Mouse (Mus musculus) retina, embryonic 14.5 days (tissue): ENCODE measurements at regions not wholly inside any gene's neighbourhood (a gene's known extent, or its start where the extent isn't known, plus 50 kb on each side); places are given as distances from the start of the nearest gene placed in this dataset.
A peak's percentile ranks its signal among the peaks of the same experiment; 100 is the strongest.

Source experiments
- DNase-seq: peaks from one replicate; pipeline ENCODE4 v3.0.0-alpha.2; 2015; ENCODE audit warnings: low spot score

DNA sequence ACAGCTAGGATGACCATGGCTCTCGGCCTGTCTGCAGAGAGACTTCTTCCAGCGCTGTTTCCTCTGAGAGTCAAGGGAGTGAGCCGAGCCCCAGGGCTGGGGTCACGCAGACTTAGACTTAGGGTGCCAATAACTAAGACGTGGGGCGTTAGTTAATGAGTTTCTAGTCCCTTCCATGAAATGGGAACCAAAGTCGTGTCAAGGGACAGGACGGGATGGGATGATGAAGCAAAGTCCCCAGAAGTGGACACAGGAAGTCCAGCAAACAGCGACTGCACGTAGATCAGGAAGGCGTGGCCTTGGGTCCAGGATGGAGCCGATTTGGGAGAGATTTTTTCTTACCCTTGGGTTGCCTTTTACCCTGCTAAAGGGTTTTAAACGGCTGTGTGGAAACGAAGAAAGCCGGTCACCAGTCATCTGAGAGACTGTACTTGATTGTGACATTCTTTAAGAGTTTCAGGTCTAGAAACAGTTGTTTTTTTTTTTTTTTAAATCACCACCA lies 112.5 kb upstream of the Egln3 start:
- DNase-seq, result no peak

DNA sequence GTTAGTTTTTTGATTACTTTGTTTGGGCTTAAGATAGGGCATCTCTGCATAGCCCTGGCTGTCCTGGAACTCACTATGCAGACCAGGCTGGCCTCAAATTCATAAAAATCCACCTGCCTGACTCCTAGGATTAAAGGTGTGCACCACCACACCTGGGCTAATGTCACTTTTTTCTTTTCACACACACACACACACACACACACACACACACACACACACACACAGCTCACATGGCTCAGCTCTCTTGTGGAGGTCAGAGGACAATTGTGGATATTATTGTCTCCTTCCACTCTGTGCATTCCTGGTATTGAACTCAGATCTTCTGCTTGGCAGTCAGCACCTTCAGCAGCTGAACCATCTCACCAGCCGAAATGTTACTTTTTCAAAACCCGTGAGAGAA lies 110.5 kb upstream of the Egln3 start:
- no peak for DNase-seq

DNA sequence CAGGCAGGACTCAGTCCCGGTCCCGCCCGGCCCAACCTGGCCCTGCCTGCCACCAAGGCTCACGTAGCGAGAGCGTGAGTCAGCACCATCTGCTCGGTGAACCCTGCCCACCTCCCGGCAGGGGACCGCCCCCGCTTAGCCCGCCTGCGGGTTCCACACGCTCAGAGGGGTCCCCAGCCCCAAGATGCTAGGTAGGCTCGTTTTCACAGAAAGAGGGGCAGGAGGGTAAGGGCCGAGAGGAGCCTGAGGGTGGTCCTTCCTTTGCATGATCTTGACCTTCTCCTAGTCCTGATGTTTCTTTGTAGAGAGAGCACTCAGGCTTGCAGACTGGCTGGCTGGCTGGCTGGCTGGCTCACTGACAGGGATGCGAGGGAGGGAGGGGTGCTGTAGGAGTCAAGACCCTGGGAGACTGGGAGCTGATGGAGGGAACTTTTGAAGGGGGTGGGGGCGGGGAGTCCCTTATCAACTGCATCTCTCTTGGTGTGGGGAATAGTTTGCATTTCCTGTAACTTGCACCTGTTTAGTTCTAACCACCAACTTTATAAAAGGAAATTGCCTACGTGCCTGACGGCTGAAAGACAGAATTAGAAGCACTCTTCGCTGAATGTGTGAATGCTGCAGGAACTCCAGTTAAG lies 109.7 kb upstream of the Egln3 start:
- peak; percentile 57 for DNase-seq

DNA sequence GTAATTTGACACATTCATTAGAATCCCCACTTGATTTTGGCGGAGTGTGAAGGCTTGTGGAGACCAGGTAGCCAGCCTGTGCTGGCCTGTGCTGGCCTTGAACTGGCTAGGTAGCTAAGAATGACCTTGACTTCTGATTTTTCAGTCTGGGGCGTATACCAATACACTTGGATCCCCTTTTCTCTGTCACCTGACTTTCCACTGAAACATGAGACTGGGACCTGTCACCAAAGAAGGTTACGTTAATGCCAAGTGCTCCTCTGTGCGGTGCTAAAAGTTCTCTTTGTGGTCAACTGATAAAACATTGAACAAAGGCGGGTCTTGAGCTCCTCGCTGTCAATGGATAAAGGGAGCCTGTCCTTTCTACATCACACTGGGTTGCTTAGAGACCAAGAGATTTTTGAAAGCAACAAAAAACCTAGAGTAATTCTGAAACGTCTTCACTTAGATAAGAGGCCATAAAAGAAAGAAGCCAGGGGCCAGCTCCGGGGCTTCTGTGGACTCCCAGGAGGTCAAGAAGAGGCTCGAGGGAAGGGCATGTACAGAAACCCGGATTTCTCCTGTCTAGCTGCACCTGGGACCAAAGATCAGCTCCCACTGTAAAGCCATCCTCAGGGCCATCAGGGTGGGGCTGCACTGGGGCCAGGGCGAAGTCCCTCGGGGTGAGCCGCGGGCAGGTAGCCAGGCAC lies 109.0 kb upstream of the Egln3 start:
- no peak for DNase-seq

DNA sequence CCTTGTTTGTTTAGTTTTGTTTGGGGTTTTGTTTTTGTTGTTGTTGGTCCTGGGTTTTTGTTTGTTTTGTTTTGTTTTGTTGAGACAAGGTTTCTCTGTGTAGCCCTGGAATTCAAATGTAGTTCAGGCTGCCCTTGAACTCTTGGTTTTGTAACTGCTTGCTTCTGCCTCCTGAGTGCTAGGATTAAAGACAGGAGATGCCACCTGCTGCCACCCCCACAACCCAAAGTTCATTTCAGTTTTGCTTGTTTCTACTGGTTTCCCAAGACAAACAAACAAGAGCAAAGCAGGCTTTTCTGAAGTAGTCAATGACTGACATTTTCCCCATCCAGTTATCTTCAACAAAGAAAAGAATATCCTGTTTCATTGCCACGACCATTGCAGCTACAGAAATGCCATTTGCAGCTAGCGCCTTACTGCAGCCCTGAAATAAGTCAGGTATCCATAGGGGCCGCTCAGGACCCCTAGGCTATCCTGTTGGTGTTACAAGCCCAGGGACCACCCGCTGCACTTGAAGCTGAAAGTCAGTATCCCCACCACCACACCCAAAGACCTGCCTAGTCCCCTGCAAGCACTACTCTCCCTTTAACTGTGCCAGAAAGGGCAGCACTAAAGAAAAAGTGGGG lies 108.3 kb upstream of the Egln3 start:
- DNase-seq, result no peak

DNA sequence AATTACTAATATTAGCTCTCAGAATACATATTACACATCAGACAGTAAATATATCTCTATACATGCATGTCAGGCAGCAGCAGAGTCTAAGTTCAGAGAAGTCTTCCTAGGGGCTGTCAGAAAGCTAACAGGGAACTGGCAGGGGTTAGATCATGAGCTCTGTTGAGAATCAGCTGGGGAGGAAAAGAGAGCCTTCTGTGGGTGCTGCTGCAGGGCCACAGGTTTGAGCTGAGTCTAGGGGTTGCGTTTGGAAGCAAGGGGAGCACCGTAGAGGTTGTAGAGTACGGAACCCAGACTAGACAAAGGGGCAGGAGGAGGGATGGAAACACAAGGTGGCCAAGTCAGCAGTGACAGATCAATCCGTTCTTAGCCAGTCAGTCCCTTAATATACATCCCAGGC lies 106.2 kb upstream of the Egln3 start:
- no peak for DNase-seq

DNA sequence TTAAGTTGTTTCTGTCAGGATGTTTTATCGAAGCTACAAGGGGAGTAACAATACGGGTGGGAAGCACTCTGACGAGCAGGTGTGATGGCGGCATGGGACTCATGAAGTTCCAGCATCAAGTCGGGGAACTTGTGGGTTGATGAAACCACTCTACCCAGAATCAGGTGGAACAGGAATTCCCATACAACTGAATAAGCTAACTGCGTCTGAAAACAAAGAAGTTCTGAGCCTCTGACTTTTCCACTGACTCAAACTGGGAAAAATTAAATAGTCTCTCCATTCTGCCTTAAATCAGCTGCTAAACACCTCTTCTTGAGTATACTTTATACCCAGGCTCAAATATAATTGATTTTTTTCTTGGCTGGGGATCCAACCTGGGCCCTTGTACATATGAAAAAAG lies 105.6 kb upstream of the Egln3 start:
- DNase-seq, result no peak

DNA sequence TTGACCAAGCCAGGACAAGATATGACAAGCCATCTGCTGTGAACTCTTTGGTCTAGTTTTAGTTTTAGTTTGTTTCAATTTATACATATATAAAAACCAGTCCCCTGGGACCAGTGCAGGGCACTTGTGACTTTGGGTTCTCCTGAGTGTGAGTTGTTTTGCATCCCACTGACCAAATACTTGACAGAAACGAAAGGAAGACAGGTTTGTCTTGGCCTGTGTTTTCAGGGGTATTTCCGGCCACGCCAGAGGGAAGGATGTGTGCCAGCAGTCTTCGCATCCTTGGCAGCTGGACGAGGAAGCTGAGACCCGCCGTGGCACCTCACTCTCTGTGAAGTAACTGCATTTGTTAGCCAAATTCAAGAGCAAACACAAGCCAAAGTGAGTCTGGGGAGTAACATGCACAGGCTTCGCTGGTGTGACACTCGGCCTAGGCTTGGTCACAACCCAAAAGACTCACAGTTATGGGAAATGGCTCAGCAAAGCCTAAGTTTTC lies 101.5 kb upstream of the Egln3 start:
- no peak for DNase-seq

DNA sequence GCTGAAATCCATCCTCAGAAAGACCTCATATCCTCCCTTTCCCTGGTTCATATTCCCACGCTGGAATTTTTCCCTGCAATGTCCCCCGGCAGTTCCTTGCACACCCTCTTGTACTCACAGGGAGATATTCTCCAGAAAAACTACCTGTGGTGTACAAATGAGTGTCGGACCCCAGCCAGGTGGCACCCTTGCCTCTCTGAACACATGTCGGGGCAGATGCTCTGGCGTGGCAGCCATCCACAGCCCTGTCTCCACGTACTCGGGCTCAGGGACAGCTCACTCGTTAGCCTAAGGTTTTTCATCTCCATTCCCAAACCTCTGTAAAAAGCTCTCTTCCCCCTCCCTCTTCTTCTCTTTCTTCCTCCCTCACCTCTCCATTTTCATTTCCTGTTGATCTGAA lies 100.1 kb upstream of the Egln3 start:
- no peak for DNase-seq

DNA sequence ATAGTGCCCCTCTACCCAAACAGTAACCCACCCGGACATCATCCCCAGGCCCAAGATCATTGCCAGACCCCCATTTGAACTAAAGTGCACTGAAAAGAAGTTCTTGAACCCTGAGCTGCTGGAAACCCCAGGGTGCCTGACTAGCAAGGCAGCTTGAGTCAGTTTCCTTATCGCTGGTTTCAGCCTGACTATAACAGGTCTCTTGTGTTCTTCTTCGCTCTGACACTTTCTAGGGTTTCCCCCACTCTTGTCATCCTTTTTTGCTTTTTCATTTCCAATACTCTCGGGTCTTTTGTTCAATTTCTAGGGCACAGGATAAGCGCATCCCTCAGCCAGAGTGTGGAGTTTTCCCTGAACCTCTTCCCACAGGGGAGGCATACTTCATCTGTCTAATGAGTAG lies 95.8 kb upstream of the Egln3 start:
- no peak for DNase-seq

DNA sequence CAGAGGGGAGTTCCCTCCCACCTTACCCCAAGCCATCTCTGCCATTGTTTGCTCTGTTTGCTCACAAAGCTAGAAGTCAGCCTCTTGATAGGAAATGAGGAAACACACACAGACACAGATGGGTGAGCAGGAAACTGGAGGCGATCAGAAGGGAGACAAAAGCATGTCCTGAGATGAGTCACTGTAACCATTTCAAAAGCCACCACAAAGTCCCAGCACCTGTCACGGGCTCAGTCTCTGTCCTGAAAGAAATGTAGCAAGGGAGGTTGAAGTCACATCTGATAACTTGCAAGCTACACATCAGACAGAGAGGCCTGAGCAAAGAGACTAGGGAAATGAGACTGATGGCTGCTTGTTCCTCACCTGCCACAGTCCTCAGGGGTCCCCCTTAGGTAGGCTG lies 89.6 kb upstream of the Egln3 start:
- DNase-seq, result no peak

DNA sequence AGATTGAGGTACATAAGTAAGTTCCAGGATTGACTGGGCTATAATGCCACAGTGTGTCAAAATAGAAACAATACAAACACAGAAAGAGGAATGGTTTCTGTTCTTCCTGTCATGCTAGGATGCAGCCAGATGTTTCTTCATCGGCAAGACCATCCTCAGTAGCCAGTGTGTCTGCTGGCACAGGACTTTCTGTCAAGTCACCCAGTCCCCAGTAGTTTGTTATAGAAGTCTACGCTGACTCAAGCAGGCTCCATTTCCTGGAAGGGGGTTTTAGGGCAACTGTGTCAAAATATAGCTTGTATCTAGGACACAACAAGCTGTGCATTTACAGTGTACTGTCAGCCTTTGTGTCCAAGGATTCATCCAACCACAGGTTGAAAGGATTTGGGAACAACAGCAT lies 86.7 kb upstream of the Egln3 start:
- no peak for DNase-seq

DNA sequence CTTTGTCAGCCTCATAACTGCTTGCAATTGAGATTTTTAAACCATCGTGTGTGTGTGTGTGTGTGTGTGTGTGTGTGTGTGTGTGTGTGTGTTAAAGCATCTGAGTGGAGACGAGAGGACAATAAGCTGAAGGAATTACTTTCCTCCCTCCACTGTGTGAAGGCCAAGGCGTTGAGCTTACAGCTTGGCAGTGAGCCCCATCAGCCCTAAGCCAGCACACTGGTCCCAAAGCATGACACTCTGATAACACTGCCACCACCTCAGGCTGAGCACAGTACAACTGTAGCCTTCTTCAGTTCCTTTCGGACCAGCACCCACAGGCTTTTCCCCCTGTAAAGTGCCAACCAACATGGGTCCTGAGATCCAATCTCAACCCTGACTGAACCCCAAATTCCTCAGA lies 85.1 kb upstream of the Egln3 start:
- no peak for DNase-seq

DNA sequence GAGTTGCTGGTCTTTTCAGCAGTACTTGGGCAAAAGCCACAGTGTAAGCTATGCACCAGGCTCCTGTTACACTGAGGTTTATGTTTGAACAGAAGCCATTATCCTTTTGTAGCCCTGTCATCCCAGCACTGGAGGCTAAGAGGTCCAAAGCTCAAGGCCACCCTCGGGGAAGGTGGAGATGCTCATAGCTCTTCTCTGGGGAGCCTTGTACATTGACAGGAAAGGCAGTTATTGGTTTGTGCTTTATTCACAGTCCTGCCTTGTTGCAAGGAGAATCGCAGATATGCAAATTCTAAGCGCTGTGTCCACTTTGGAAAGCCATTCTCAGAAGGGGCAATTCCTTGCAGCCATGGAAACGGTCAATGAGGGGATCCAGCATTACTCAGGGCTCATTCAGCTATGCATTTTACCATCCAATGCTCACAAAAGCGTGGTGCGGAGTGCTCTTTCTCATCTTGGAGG lies 84.4 kb upstream of the Egln3 start:
- no peak for DNase-seq

DNA sequence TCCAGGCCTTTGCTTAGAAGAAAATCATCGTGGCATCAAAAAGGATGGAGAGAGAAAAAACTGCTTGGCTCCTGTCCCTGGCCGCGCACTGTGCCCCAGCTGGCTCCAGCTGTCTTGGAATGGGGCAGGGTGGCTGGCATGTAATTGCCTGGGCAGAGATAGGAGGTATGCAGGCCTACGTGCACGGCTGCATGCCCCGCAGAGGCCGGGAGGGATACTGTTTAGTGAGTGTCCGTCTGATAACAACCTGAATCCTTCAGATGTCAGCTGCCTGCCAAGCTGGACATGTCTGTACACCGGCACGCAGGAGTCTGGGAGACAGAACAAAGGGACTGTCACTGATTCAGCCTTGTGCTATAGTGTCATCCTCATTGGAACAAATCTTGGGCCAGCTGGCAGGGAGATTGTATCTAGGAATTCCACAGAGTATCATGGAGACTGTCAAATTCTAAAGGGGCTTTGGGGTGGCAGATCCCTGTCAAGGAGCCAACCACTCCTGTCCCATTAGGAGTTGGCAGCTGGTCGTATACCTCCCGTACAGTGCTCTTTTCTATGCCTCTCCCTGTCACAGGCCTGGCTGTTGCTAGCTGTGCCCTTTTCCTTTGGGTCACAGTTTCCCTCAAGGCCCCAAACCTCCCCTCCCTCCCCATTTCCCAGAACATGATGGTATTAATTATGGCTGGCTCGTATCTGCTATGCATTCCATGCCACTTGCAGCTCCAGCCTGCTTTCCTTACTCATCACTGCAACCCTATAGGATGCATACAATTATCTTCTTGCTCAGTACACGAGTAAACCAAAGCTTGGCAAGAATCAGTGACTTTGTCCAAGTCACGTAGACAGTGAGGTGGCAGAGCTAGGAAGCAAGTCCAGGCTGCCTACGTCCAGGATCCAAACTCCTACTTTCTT lies 83.5 kb upstream of the Egln3 start:
- DNase-seq, result no peak

DNA sequence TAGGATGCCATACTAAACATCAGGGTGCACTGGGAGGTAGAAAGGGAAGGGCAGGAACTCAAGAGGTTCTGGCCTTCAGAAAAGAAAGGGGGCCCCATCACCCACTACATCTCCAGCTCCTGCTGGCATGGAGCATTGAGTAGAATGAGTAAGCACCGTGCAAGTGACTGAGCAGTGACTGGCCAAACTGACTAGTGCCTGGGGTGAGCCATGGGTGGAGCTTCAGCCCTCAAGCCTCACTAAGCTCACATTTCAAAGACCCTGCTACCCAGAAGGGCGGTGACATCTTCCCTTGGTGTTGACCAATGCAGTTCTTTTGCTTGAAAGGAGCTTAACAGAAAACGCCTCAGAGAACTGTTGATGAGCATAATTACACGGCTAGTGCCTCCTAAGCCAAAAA lies 80.0 kb upstream of the Egln3 start:
- no peak for DNase-seq

DNA sequence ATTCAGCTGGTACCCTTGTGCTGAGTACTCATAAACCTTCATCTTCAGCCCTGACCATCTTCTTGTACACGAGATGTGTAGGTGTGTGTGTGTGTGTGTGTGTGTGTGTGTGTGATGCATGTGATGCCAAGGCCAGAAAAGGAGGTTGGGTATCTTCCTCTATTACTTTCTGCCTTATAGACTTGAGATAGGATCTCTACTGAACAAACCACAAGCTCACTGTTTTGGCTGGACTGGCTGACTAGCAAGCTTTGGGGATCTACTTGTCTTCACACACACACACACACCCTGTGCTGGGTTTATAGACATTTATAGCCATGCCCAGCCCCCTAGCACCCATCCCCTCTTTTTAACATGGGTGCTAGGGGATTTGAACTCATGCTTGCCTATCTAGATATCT lies 79.4 kb upstream of the Egln3 start:
- no peak for DNase-seq

DNA sequence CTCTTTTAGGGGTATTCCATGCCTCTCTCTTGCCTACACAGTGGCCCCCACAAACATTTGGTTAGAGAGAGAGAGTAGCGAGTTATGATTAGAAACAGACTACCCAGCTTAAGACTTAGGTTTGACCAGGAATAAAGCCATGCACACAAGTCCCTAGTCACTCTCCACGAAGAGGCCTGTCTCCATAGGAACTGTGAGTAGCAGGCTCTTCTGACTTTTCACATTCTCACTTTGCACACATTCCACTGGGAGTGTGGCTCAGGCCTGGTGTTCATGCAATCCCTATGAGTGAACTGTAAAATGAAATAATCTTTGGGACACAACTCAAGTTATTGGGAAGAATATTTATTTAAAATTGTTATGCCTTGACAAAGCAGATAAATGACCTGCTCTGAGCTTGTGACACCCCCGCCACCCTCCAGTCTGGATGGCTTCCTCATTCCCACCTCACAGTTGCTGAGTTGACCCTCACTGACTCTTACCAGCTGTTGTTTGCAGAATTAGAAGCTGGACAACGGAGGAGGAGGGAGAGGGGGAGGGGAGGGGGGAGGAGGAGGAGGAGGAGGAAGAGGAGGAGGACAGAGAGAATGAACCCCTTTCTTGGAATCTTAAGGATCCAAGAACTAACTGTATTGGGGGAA lies 78.7 kb upstream of the Egln3 start:
- no peak for DNase-seq

DNA sequence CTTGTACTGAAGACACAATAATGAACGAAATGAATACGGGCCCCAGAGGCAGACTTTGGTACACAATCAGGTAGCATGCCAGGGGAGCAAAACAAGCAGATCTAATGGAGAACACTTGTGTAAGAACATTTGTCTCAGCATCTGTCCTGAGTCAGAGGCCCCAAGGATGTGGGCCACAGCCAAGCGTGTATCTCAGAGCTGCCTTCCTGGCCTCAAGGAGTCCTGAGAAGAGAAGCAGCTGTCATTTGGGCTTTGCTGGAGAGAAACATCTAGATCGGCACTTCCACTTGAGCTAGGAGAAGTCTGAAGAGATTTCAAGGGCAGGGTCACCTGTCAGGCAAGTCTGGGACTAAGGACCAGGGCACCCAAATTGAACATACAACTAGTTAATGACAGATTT lies 76.8 kb upstream of the Egln3 start:
- DNase-seq, result no peak

DNA sequence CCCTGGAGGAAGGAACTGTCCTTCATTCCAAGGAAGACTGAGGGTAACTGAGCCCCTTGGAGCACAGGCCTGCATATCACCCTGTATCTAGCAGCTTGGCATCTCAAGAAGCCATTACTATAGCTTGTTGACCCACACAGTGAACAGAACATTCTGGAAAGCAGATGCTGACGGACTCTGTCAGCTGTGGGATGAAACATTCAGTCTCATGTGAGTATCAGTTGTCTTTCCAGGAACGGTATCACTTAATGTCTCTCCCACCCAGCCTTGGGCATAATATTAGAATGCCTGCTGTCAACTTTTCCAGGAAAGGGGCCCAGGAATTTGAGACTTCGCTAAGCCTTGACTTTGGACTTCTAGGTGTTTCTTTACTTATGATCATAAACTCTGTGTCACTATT lies 76.3 kb upstream of the Egln3 start:
- no peak for DNase-seq

DNA sequence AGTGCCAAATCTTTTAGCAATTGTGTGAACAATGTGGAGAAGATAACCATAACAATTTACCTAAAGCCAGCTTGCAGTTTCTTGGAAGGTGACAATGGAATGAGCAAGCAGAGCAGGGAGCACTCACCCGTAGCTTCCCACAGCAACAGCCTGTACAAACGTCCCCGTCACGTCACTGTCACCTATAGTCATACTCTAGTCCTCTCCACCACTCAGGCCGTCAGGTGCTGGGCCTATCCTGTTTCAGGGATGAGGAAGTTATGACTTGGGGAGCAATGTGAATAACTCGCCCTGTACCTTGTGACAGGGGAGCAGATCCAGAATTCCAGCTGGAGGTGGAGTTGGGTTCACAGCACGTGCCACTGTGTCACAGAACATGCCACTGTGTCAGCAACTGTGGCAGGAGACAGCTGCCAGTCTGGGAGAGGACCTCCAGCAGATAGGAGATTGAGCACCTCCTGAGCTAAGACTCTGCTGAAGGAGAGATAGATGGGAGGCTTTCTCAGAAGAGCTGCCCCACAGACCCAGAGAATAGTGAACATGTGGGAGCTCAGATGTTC lies 73.4 kb upstream of the Egln3 start:
- no peak for DNase-seq
